Mouse (Mus musculus) left cerebral cortex, postnatal 25 days (tissue): ENCODE data around the gene Elane. TPM values are rescaled to one million over a fixed set of nuclear protein-coding genes. Genes with fewer than 3 reads are reported as not detected.

Experiments
- DNase-seq, 2 experiments: peaks; one replicate each; pipeline ENCODE4 v3.0.0; 2022; ENCODE audit warnings: low spot score in 2 of 2, mixed read lengths in 1 of 2
- intact Hi-C: fragments of 180-260 bp; cut with DNase I; formaldehyde crosslinking; loops from one replicate; pipeline ENCODE4 v1.15.1; 2025
- total RNA-seq, 2 experiments: library from RNA; stranded (reverse); gene quantifications; 2 replicates each; pipeline ENCODE4 v1.2.3; 2021

Gene Elane
- total RNA-seq, 2 experiments from 2014 or later = not detected

GRCm38 (mm10) chr10:79924998-79925784 is 39.1 kb downstream of the Elane start:
- intact Hi-C loops = loop anchor here (1.0 to 2.0 kb wide), 4 partner anchors 32 to 90 kb away; no protein-coding TSS in a partner anchor
- DNase-seq = peak; percentile 95 to 96

DNA sequence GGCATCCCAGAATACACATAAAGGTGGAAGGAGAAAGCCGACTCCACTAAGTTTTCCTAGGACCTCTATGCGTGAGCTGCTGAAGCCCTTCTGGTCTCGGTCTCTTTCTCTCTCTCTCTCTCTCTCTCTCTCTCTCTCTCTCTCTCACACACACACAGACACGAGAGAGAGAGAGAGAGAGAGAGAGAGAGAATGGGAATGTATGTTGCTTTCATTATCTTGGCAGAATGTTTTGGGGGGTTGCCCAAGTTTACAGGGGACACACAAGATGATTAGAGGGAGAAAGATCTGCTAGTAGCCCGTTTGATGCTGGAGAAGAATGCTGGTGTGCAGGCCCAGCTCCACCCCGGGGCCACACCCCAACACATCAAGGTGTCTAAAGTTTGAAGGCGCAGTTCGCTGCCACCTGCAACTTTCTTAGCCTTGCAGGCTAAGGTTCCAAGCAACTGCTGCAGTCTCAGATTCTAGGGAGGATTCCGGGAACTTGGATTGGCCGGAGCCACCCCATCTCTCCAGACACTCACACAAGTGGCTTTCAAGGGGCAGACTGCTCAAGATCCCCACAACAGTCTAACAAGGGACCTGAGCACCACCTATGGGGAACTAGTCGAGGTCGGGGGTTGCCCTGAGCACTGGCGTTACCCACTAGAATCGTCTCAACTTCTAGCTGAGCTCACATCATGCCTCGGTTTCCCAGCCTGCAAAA is 39.9 kb downstream of the Elane start:
- intact Hi-C loops = loop anchor here (1.0 to 2.0 kb wide), 4 partner anchors 32 to 91 kb away; no protein-coding TSS in a partner anchor
- DNase-seq = no peak

GRCm38 (mm10) chr10:79926491-79927323 is 40.7 kb downstream of the Elane start, which contains the start of gene Arid3a:
Gene Arid3a, plus strand, starts transcription at chr10:79927043.
- peak; percentile 88 to 90 for DNase-seq
- intact Hi-C loops = no loop called here

DNA sequence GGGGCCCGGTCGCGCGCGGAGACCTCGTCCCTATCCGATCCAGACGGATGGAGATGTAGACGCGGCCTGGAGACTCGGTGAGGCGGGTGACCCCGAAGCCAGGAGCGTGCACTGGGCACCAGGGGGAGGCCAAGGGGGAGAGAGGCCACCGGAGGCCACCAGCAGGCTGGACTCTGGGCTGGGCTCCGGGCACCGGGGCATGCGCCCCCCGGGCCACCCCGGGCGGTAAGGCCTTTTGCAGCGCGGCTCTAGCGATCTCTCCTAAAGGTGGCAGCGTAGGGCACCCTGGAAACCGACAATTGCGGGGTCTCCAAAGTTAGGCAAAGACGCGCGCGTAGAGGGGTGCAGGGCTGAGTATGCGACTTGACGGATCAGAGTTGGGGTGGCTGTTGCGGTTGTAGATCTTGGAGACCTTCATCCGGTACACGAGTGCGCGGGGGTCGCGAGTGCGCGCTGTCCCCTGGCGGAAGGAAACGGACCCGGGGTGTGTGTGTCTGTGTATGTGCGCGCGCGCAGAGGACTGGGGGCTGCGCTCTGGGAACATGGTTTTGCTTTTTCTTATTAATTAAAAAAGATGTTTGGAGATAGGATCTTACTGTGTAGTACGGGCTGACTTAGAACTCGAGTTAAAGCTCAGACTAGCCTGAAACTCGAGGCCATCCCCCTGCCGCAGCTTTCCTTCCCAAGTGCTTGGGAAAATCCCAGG is 41.4 kb downstream of the Elane start:
- intact Hi-C loops = no loop called here
- peak; percentile 61 to 62 for DNase-seq

GRCm38 (mm10) chr10:79928030-79928694 is 42.1 kb downstream of the Elane start:
- no peak for DNase-seq
- intact Hi-C loops = no loop called here

- no peak for DNase-seq
- intact Hi-C loops = no loop called here
Observed at GRCm38 (mm10) chr10:79928907-79929701, 43.1 kb downstream of the Elane start.

DNA sequence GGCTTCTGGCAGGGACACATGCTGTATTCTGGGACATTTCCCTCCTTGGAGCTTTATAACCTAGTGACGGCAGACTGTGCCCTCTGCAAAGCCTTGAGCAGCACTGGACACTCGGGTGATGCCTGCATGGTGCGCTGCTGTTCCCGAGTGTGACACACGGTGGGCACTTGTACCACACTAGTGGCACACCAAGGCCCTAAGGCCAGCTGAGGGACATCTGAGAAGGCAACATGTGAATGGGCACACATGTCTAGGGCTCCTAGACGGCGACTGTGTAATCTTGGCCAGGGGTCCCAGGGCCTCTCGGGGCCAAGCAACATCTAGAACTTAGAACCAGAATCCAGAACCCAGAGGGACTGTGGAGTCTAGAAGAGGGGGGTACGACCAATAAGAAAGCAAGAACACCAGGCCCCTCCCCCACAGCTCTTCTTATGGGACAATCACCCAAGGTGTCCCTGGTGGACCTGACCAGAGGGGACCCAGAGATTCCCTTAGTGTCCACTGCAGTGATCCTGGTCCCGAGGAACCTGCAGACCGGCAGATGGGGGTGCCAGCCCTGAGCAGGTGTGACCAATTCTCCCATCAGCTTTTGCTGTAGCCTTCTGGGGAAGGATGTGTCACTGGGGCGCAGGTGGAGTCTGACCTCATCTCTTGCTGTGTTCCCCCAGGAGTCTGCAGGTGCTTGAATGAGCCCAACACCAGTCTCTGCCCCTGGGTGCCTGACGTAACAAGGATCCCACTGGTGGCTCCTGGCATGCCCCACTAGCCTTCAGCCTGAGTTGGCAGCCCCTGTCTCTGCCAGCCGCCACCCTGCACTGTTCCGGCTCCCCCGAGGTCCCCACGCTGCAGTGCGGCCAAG is 44.1 kb downstream of the Elane start:
- DNase-seq = no peak
- intact Hi-C loops = no loop called here

DNA sequence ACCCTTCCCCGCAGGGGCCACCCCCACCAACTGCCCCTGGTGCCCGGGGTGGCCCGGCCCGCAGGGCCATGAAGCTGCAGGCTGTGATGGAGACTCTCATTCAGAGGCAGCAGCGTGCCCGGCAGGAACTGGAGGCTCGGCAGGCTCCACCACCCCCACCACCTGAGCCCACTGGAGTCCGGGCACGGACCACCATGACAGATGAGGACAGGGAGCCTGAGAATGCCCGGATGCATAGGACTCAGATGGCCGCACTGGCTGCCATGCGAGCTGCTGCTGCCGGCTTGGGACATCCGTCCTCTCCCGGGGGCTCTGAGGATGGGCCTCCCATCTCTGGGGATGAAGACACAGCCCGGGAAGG is 44.8 kb downstream of the Elane start:
- intact Hi-C loops = no loop called here

GRCm38 (mm10) chr10:79931797-79932196 is 45.8 kb downstream of the Elane start:
- intact Hi-C loops = no loop called here
- no peak for DNase-seq

More for the DNA sequence above, 44.8 kb downstream of the Elane start:
- DNase-seq = no peak

GRCm38 (mm10) chr10:79932736-79933135 is 46.7 kb downstream of the Elane start:
- intact Hi-C loops = no loop called here
- no peak for DNase-seq

GRCm38 (mm10) chr10:79933145-79933679 is 47.2 kb downstream of the Elane start:
- intact Hi-C loops = no loop called here
- DNase-seq = no peak

- DNase-seq = no peak
- intact Hi-C loops = no loop called here
Observed at GRCm38 (mm10) chr10:79933861-79934260, 47.8 kb downstream of the Elane start.

- intact Hi-C loops = no loop called here
- DNase-seq = peak; percentile 58 to 70
Observed at GRCm38 (mm10) chr10:79934272-79934721, 48.2 kb downstream of the Elane start.

- no peak for DNase-seq
- intact Hi-C loops = no loop called here
Observed at GRCm38 (mm10) chr10:79934794-79935569, 48.9 kb downstream of the Elane start.

DNA sequence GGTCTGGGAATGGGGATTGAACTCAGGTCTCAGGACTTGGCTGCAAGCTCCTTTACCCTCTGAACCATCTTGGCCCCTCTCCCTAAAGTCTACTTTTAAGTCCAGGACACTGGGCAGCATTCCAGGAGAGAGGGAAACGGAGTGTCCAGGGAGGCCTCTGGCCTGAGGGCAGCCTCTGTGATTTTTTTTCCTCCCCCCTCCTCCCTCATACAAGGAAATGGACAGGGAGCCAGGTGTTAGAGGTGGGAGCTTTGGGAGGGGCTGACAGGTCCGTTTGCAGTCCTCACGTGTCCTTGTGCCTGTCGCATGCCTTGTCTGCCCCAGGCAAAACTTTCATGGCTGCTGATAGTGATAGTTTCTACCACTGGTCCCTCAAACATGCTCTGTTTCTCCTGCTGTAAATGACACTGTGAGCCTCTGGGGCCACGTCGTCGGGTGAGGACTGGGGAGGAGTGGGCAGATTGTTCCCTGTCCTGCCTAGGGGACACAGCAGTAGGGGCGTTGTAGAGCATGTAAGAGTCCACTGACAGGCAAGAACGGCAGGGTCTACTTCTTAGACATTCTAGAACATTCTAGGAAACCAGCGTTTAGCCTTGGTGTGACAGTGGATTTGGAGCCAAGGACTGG is 50.4 kb downstream of the Elane start:
- DNase-seq = no peak
- intact Hi-C loops = no loop called here
